Mouse (Mus musculus) lung, adult 2 months (tissue): Measurements from ENCODE around the gene Mgmt.

ENCODE experiments used
- CTCF ChIP-seq: fragments of 200-500 bp; IDR thresholded peaks from 2 replicates; pipeline ENCODE4 v1.5.1; 2011; ENCODE audit warnings: mild to moderate bottlenecking, low read length, control low read depth; ENCODE audit not compliant: insufficient read depth
- POLR2A ChIP-seq: fragments of 200-500 bp; IDR thresholded peaks from 2 replicates; pipeline ENCODE4 v1.6.1; 2011; ENCODE audit warnings: low read depth, mild to moderate bottlenecking, control low read depth, low read length, borderline replicate concordance; ENCODE audit errors: extremely low read depth

DNA sequence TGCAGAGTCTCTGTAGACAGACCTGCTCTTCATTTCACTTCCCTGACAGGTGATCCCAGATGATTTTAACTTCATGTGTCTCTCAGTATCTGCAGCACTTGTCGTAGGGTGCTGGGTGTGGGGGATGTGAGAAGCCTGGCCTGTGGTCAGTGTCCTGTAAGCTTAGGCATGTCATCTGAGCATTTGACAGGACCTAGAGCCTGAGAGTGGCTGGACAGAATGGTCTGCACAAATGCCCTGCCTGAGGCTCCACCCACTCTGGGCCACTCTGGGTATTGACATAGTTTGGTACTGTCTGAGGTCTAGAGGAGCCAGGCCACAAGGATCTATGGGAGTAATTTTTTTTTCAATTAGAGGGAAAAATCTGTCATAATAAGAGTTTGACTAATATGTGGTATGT, 942 bp downstream of the Mgmt start:
- TF ChIP-seq POLR2A = no peak
- no peak for TF ChIP-seq CTCF
